Mouse (Mus musculus) ES-E14 (cell line): ENCODE measurements around the gene H2-Ob. TPM values are rescaled to one million over a fixed set of nuclear protein-coding genes. Genes with fewer than 3 reads are reported as not detected.
A peak's percentile ranks its signal among the peaks of the same experiment; 100 is the strongest.

Source experiments
- DNase-seq: peaks from one replicate; pipeline ENCODE4 v3.0.0-alpha.2; 2013; ENCODE audit warnings: low read depth, low spot score
- H3K27ac ChIP-seq: 2 replicates; pipeline ENCODE4 v1.5.1; 2012; ENCODE audit warnings: low read depth, mild to moderate bottlenecking, low read length, moderate library complexity, mixed read lengths; ENCODE audit not compliant: poor library complexity, insufficient read depth, severe bottlenecking
- H3K36me3 ChIP-seq: 2 replicates; pipeline ENCODE4 v1.6.1; 2012; ENCODE audit warnings: mild to moderate bottlenecking, low read length, moderate library complexity, mixed read lengths; ENCODE audit not compliant: control insufficient read depth, poor library complexity, insufficient read depth, severe bottlenecking
- H3K4me1 ChIP-seq, 2 experiments: fragments of 150-350 bp in 1 of 2; sonication (generic) in 1 of 2; 2 replicates each; pipeline ENCODE4 v1.6.1; 2012; ENCODE audit warnings: low read length in 2 of 2, mild to moderate bottlenecking in 1 of 2, mixed read lengths in 1 of 2; ENCODE audit not compliant: control insufficient read depth in 2 of 2, insufficient read depth in 2 of 2, poor library complexity in 1 of 2
- H3K4me3 ChIP-seq, 2 experiments: fragments of 150-350 bp in 1 of 2; sonication (generic) in 1 of 2; 2 replicates each; pipeline ENCODE4 v1.5.1; 2012; ENCODE audit warnings: low read length in 2 of 2, low read depth in 1 of 2, mild to moderate bottlenecking in 1 of 2, mixed read lengths in 1 of 2; ENCODE audit not compliant: insufficient read depth in 1 of 2, poor library complexity in 1 of 2, severe bottlenecking in 1 of 2
- H3K9ac ChIP-seq: 2 replicates; pipeline ENCODE4 v1.6.1; 2012; ENCODE audit warnings: low read depth, mild to moderate bottlenecking, low read length, mixed read lengths; ENCODE audit not compliant: poor library complexity, insufficient read depth, severe bottlenecking
- H3K9me3 ChIP-seq: fragments of 150-350 bp; sonication (generic); 2 replicates; pipeline ENCODE4 v1.6.1; 2012; ENCODE audit warnings: low read depth, mild to moderate bottlenecking, low read length; ENCODE audit not compliant: control insufficient read depth, insufficient read depth
- CHD2 ChIP-seq: IDR thresholded peaks from 2 replicates; pipeline ENCODE4 v1.6.1; 2014; ENCODE audit warnings: mild to moderate bottlenecking, low read depth, low read length, inconsistent platforms
- HCFC1 ChIP-seq: IDR thresholded peaks from 2 replicates; pipeline ENCODE4 v1.6.1; 2012; ENCODE audit warnings: low read length, inconsistent platforms, borderline replicate concordance; ENCODE audit not compliant: insufficient read depth
- MAFK ChIP-seq: IDR thresholded peaks from 2 replicates; pipeline ENCODE4 v1.6.1; 2014; ENCODE audit warnings: mild to moderate bottlenecking, low read depth, low read length, inconsistent platforms; ENCODE audit not compliant: insufficient read depth
- ZC3H11A ChIP-seq: IDR thresholded peaks from 2 replicates; pipeline ENCODE4 v1.6.1; 2012; ENCODE audit warnings: low read depth, mild to moderate bottlenecking, inconsistent platforms, low read length, borderline replicate concordance
- ZNF384 ChIP-seq: IDR thresholded peaks from 2 replicates; pipeline ENCODE4 v1.6.1; 2012; ENCODE audit warnings: low read depth, low read length, inconsistent platforms
- in situ Hi-C, 2 experiments: fragments of 600-800 bp; cut with MboI; formaldehyde crosslinking; loops; one replicate each; pipeline ENCODE4 v1.15.1; 2025; ENCODE audit warnings: low sequenced_read_pairs in 2 of 2, inconsistent platforms in 1 of 2; ENCODE audit not compliant: unreplicated experiment in 2 of 2
- total RNA-seq: library from RNA; depleted of rRNA; stranded (reverse); fragments of 300-350 nt; gene quantifications from 2 replicates; pipeline ENCODE4 v1.2.3, GENCODE M21; 2012

H2-Ob gene
- total RNA-seq, 1 experiment, result not detected

- Histone ChIP-seq H3K4me3 (no peak overlapping the region), H3K9me3 (no peaks in the 10 kb centered on the region), H3K36me3 (no peaks in the 10 kb centered on the region), H3K4me1 (peaks cover 0 to 12% of the 10 kb centered on the region in 2 experiments; a peak in 1 of 4 replicates), H3K9ac (no peak overlapping the region), H3K27ac (no peak overlapping the region)
- no peak for DNase-seq
- in situ Hi-C loops, result no loop called here
- TF ChIP-seq HCFC1 (no peak), ZNF384 (no peak), MAFK (no peak), ZC3H11A (no peak)
Measured at GRCm38 (mm10) chr17:34202760-34203442, 35.8 kb upstream of the H2-Ob start.

GRCm38 (mm10) chr17:34203444-34203843 is 35.3 kb upstream of the H2-Ob start, which contains the start of gene Tap2:
Gene Tap2, plus strand, starts transcription at chr17:34203527.
- Histone ChIP-seq H3K4me3 (peak within 1 kb of the TSS; percentile 49 to 59), H3K4me1 (peaks cover 0 to 11% of the 10 kb centered on the region in 2 experiments; a peak in 1 of 4 replicates), H3K9me3 (no peaks in the 10 kb centered on the region), H3K27ac (no peak within 1 kb of the TSS), H3K9ac (peak within 1 kb of the TSS; percentile 68; the same call in 1 of the 2 replicates), H3K36me3 (no peaks in the 10 kb centered on the region)
- no peak for TF ChIP-seq ZC3H11A
- in situ Hi-C loops, result no loop called here
- no peak for DNase-seq

GRCm38 (mm10) chr17:34204303-34205010 is 34.2 kb upstream of the H2-Ob start:
- peak; percentile 61 for DNase-seq
- Histone ChIP-seq H3K4me1 (peaks cover 0 to 11% of the 10 kb centered on the region in 2 experiments; a peak in 1 of 4 replicates), H3K9ac (peak overlapping the region; percentile 68), H3K27ac (no peak overlapping the region), H3K9me3 (no peaks in the 10 kb centered on the region), H3K36me3 (no peaks in the 10 kb centered on the region), H3K4me3 (peak overlapping the region; percentile 49 to 59)
- in situ Hi-C loops, result no loop called here
- TF ChIP-seq ZNF384, result no peak
- TF ChIP-seq MAFK, result no peak
- TF ChIP-seq HCFC1, result no peak
- TF ChIP-seq ZC3H11A, result 0 out of 2 replicates have a peak, but pooled peaks have one; percentile 19

GRCm38 (mm10) chr17:34205021-34205745 is 33.5 kb upstream of the H2-Ob start:
- Histone ChIP-seq H3K9me3 (no peaks in the 10 kb centered on the region), H3K27ac (no peak overlapping the region), H3K4me1 (peaks cover 0 to 11% of the 10 kb centered on the region in 2 experiments; a peak in 1 of 4 replicates), H3K36me3 (no peaks in the 10 kb centered on the region), H3K4me3 (peak overlapping the region; percentile 49 to 59), H3K9ac (0 out of 2 replicates have a peak overlapping the region, but pooled peaks have one; percentile 3)
- in situ Hi-C loops, result no loop called here
- TF ChIP-seq ZC3H11A, result no peak
- no peak for TF ChIP-seq ZNF384
- no peak for TF ChIP-seq HCFC1
- no peak for TF ChIP-seq CHD2
- no peak for TF ChIP-seq MAFK
- DNase-seq, result no peak
